Mouse (Mus musculus) stomach, postnatal 0 days (tissue): ENCODE data around the gene Sox5. TPM values are rescaled to one million over a fixed set of nuclear protein-coding genes. Genes with fewer than 3 reads are reported as not detected.

Experiments used
- ATAC-seq: fragments of 200-750 bp; cut with Nextera tagmentation; 2 replicates; pipeline ENCODE4 v1.8.0; 2017; ENCODE audit not compliant: low FRiP score, low TSS enrichment
- DNase-seq: peaks from one replicate; pipeline ENCODE4 v3.0.0-alpha.2; 2016; ENCODE audit warnings: low spot score
- H3K27ac ChIP-seq: fragments of 300-500 bp; sonication (generic); replicated peaks from 2 replicates; pipeline ENCODE4 v1.5.1; 2014; ENCODE audit warnings: mild to moderate bottlenecking, control low read depth
- H3K27me3 ChIP-seq: fragments of 300-500 bp; sonication (generic); 2 replicates; pipeline ENCODE4 v1.6.1; 2014; ENCODE audit warnings: low read length; ENCODE audit not compliant: control insufficient read depth, insufficient read depth
- H3K36me3 ChIP-seq: fragments of 300-500 bp; sonication (generic); 2 replicates; pipeline ENCODE4 v1.6.1; 2014; ENCODE audit warnings: low read length, mixed read lengths; ENCODE audit not compliant: control insufficient read depth, insufficient read depth
- H3K4me1 ChIP-seq: fragments of 300-500 bp; sonication (generic); replicated peaks from 2 replicates; pipeline ENCODE4 v1.6.1; 2014; ENCODE audit warnings: antibody characterized with exemption; ENCODE audit not compliant: control insufficient read depth, insufficient read depth
- H3K4me2 ChIP-seq: fragments of 300-500 bp; sonication (generic); replicated peaks from 2 replicates; pipeline ENCODE4 v1.6.1; 2014; ENCODE audit warnings: low read depth, mild to moderate bottlenecking, control low read depth, moderate library complexity
- H3K4me3 ChIP-seq: fragments of 300-500 bp; sonication (generic); 2 replicates; pipeline ENCODE4 v1.5.1; 2014; ENCODE audit warnings: low read depth, low read length, control low read depth
- H3K9ac ChIP-seq: fragments of 300-500 bp; sonication (generic); 2 replicates; pipeline ENCODE4 v1.6.1; 2014; ENCODE audit warnings: mild to moderate bottlenecking, low read length, control low read depth, mixed read lengths
- H3K9me3 ChIP-seq: fragments of 300-500 bp; sonication (generic); 2 replicates; pipeline ENCODE4 v1.6.1; 2016; ENCODE audit warnings: low read length; ENCODE audit not compliant: control insufficient read depth
- CTCF ChIP-seq: IDR thresholded peaks from 2 replicates; pipeline ENCODE4 v1.5.1; 2016; ENCODE audit warnings: antibody characterized with exemption, low read depth, mild to moderate bottlenecking, moderate library complexity
- EP300 ChIP-seq: optimal IDR thresholded peaks from 2 replicates; pipeline ENCODE3; 2016; ENCODE audit warnings: antibody characterized with exemption
- WGBS: fragments of 180-500 bp; shearing (Covaris S2); extraction: QIAGEN DNeasy Blood & Tissue Kit; methylation state at CpG from one replicate; pipeline ENCODE4 v1.1.7; 2014; 5-methylcytosine and 5-hydroxymethylcytosine counted together
- polyA plus RNA-seq: library from polyadenylated mRNA; unstranded; fragments of >200 nt; fragmentation: Nextera tagmentation; extraction: Ambion mirVana; gene quantifications from 2 replicates; pipeline ENCODE4 v1.2.1, GENCODE M21; 2015

Gene Sox5
- polyA plus RNA-seq, 1 experiment from 2014 or later = 9.8 TPM

DNA sequence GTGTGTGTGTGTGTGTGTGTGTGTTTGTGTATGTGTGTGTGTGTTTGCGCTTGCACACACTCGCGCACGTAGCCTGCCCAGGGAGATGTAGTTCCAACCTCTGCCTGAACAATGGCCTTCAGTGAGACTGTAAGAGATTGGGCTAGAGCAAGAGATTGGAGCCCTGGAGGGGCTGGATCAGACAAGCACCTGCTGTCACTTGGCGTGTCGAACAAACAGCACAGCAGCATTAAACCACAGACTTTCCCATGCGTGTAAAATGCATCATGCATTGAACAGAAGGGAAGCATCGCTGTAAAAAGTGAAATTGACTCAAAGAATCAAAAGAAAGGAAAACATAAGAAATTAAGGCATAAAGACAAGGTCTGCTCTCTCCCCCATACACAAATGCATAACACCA, 11.1 kb upstream of the Sox5 start:
- ATAC-seq (no peak), DNase-seq (no peak)
- no peak overlapping the region for H3K4me2 ChIP-seq
- H3K27me3 ChIP-seq = no peaks in the 10 kb centered on the region
- TF ChIP-seq CTCF (no peak), EP300 (no peak)
- no peaks in the 10 kb centered on the region for H3K4me1 ChIP-seq
- H3K9me3 ChIP-seq = no peaks in the 10 kb centered on the region
- no peak overlapping the region for H3K27ac ChIP-seq
- 83% methylated on average over 8 of the region's 8 CpGs for WGBS
- H3K9ac ChIP-seq = no peak overlapping the region
- no peaks in the 10 kb centered on the region for H3K36me3 ChIP-seq
- no peak overlapping the region for H3K4me3 ChIP-seq

DNA sequence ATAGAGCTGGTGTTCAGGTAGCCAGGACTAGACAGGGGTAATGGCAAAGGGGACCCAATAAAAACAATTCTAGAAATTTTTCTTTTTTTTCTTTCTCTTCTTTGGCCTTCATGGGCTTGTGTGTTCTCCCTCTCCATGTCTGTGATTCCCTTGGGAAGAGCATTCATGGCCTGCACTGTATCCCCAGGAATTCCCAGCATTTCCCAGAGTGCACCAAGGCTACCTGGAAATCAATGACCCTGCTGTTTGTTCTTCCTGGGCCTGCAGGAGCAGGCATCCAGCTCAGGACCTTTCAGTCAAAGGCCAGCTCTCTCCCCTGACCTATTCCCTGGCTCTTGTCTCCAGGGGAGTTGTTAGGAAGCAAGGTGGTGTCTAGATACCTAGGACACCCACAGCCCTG, 1.5 kb upstream of the Sox5 start:
- no peaks in the 10 kb centered on the region for H3K36me3 ChIP-seq
- H3K9me3 ChIP-seq = no peaks in the 10 kb centered on the region
- TF ChIP-seq EP300 = no peak
- TF ChIP-seq CTCF = no peak
- H3K4me2 ChIP-seq = no peak overlapping the region
- H3K9ac ChIP-seq = no peak overlapping the region
- ATAC-seq (no peak), DNase-seq (no peak)
- H3K27ac ChIP-seq = no peak overlapping the region
- H3K4me1 ChIP-seq = peaks cover 2% of the 10 kb centered on the region; the same call in 1 of the 2 replicates
- no peaks in the 10 kb centered on the region for H3K27me3 ChIP-seq
- no peak overlapping the region for H3K4me3 ChIP-seq

GRCm38 (mm10) chr6:144782866-144783265, 1.1 kb upstream of the Sox5 start:
- Histone ChIP-seq H3K27ac (no peak overlapping the region), H3K4me3 (peak overlapping the region; percentile 74), H3K4me2 (peak overlapping the region; percentile 98), H3K9me3 (no peaks in the 10 kb centered on the region), H3K4me1 (peaks cover 2% of the 10 kb centered on the region; the same call in 1 of the 2 replicates), H3K36me3 (no peaks in the 10 kb centered on the region), H3K9ac (peak overlapping the region; percentile 77), H3K27me3 (no peaks in the 10 kb centered on the region)
- DNase-seq (no peak), ATAC-seq (no peak)
- TF ChIP-seq EP300 = no peak
- no peak for TF ChIP-seq CTCF
- 29% methylated on average over 12 of the region's 12 CpGs for WGBS

GRCm38 (mm10) chr6:144782031-144782857, 467 bp upstream of the Sox5 start:
- Histone ChIP-seq H3K9me3 (no peaks in the 10 kb centered on the region), H3K4me1 (peaks cover 2% of the 10 kb centered on the region; the same call in 1 of the 2 replicates), H3K36me3 (no peaks in the 10 kb centered on the region), H3K9ac (peak overlapping the region; percentile 77), H3K4me3 (peak overlapping the region; percentile 74), H3K4me2 (peak overlapping the region; percentile 98), H3K27me3 (no peaks in the 10 kb centered on the region), H3K27ac (no peak overlapping the region)
- 2% methylated on average over 28 of the region's 55 CpGs for WGBS
- peak; percentile 55 for ATAC-seq
- no peak for TF ChIP-seq EP300
- TF ChIP-seq CTCF = no peak
- DNase-seq = no peak

DNA sequence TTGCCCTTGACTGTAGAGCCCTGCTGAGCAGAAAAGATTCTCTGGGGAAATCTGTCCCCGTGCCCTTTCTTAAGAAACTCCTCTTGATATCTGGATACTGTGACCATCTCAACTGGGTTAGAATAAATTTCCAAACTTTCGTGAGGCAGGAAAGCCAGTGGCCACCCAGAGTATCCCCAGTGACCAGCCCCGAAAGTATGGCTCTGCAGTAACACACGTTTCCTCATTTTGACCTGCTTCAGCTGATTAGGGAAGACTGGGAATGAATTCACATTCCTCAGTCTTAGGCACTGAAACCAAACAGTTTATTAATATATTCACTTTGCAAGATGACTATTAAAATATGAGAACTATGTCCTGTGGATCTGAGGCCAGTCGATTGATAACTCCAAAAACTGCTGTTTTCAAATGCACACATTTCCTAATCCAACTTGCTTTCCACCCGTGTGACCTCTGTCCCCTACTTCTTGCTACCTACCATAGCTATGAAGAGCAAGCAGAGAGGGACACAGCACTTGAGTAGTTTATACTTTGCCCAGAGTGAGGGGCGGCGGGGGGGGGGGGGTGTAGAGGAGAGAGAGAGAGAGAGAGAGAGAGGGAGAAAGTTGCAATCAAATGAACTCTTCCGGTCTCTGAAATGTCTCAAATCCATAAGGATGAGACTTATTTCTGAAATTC, 1.0 kb downstream of the Sox5 start:
- TF ChIP-seq EP300 (no peak), CTCF (no peak)
- no peaks in the 10 kb centered on the region for H3K9me3 ChIP-seq
- H3K27ac ChIP-seq = peak overlapping the region; percentile 66
- peak overlapping the region; percentile 4 for H3K9ac ChIP-seq
- H3K4me3 ChIP-seq = peak overlapping the region; percentile 74
- no peaks in the 10 kb centered on the region for H3K36me3 ChIP-seq
- peaks cover 2% of the 10 kb centered on the region; the same call in 1 of the 2 replicates for H3K4me1 ChIP-seq
- DNase-seq (no peak), ATAC-seq (no peak)
- no peaks in the 10 kb centered on the region for H3K27me3 ChIP-seq
- 24% methylated on average over 8 of the region's 9 CpGs for WGBS
- H3K4me2 ChIP-seq = peak overlapping the region; percentile 98
